Mouse (Mus musculus) MEL (cell line): Measurements from ENCODE around the gene Col6a3.

ENCODE experiments used
- CTCF ChIP-seq, 3 experiments: IDR thresholded peaks in 2 of 3; conservative IDR thresholded peaks in 1 of 3; 2 replicates each; pipeline ENCODE4 v1.5.1; 2011 to 2012; ENCODE audit warnings: low read length in 3 of 3, low read depth in 2 of 3, mild to moderate bottlenecking in 2 of 3, improper control_type of control experiment in 1 of 3, inconsistent platforms in 1 of 3, mixed read lengths in 1 of 3, moderate library complexity in 1 of 3; ENCODE audit not compliant: control insufficient read depth in 1 of 3, insufficient read depth in 1 of 3, poor library complexity in 1 of 3, severe bottlenecking in 1 of 3
- E2F4 ChIP-seq: IDR thresholded peaks from 2 replicates; pipeline ENCODE4 v1.6.1; 2011; ENCODE audit warnings: low read depth, low read length, improper control_type of control experiment, borderline replicate concordance
- EP300 ChIP-seq, 2 experiments: IDR thresholded peaks; 2 replicates each; pipeline ENCODE4 v1.6.1; 2011; ENCODE audit warnings: improper control_type of control experiment in 2 of 2, low read length in 2 of 2, low read depth in 1 of 2, mild to moderate bottlenecking in 1 of 2
- JUND ChIP-seq: IDR thresholded peaks from 2 replicates; pipeline ENCODE4 v1.6.1; 2011; ENCODE audit warnings: low read depth, mild to moderate bottlenecking, improper control_type of control experiment, low read length
- MXI1 ChIP-seq: IDR thresholded peaks from 2 replicates; pipeline ENCODE4 v1.6.1; 2011; ENCODE audit warnings: mild to moderate bottlenecking, low read depth, low read length, improper control_type of control experiment
- MYB ChIP-seq: IDR thresholded peaks from 2 replicates; pipeline ENCODE4 v1.6.1; 2011; ENCODE audit warnings: mild to moderate bottlenecking, low read depth, low read length, improper control_type of control experiment
- POLR2A ChIP-seq, 2 experiments: IDR thresholded peaks; 2 replicates each; pipeline ENCODE4 v1.6.1; 2011 to 2012; ENCODE audit warnings: low read length in 2 of 2, mild to moderate bottlenecking in 2 of 2, control low read depth in 1 of 2, improper control_type of control experiment in 1 of 2, low read depth in 1 of 2, moderate library complexity in 1 of 2; ENCODE audit not compliant: control insufficient read depth in 1 of 2, insufficient read depth in 1 of 2, poor library complexity in 1 of 2
- RCOR1 ChIP-seq: IDR thresholded peaks from 2 replicates; pipeline ENCODE4 v1.6.1; 2012; ENCODE audit warnings: low read depth, mild to moderate bottlenecking, inconsistent platforms, low read length, improper control_type of control experiment
- SIN3A ChIP-seq: IDR thresholded peaks from 2 replicates; pipeline ENCODE4 v1.6.1; 2012; ENCODE audit warnings: low read length, improper control_type of control experiment, inconsistent platforms
- TAL1 ChIP-seq: IDR thresholded peaks from 2 replicates; pipeline ENCODE4 v1.6.1; 2012; ENCODE audit warnings: mild to moderate bottlenecking, inconsistent platforms, low read length, moderate library complexity, mixed read lengths
- TBP ChIP-seq: IDR thresholded peaks from 2 replicates; pipeline ENCODE4 v1.8.0; 2011; ENCODE audit warnings: low read depth, low read length, improper control_type of control experiment
- USF1 ChIP-seq: IDR thresholded peaks from 2 replicates; pipeline ENCODE4 v1.6.1; 2014; ENCODE audit warnings: low read depth, mild to moderate bottlenecking, inconsistent platforms, low read length, improper control_type of control experiment, moderate library complexity
- USF2 ChIP-seq, 2 experiments: IDR thresholded peaks; 2 replicates each; pipeline ENCODE4 v1.6.1; 2011 to 2012; ENCODE audit warnings: improper control_type of control experiment in 2 of 2, low read length in 2 of 2, borderline replicate concordance in 1 of 2, inconsistent platforms in 1 of 2, low read depth in 1 of 2, mild to moderate bottlenecking in 1 of 2; ENCODE audit not compliant: insufficient read depth in 1 of 2
- ZC3H11A ChIP-seq: IDR thresholded peaks from 2 replicates; pipeline ENCODE4 v1.6.1; 2012; ENCODE audit warnings: low read depth, mild to moderate bottlenecking, inconsistent platforms, low read length, improper control_type of control experiment

- TF ChIP-seq ZC3H11A (no peak), TBP (no peak), JUND (no peak), EP300 (IDR thresholded peaks at IDR 0.05; ENCODE audit: low read depth in 1 of 2, low read length in 2 of 2) (no peak), USF1 (no peak), POLR2A (IDR thresholded peaks at IDR 0.05; ENCODE audit: control insufficient read depth in 1 of 2, insufficient read depth in 1 of 2, low read depth in 1 of 2, low read length in 2 of 2, poor library complexity in 1 of 2) (no peak), USF2 (IDR thresholded peaks at IDR 0.05; ENCODE audit: borderline replicate concordance in 1 of 2, insufficient read depth in 1 of 2, low read depth in 1 of 2, low read length in 2 of 2) (no peak), SIN3A (no peak), CTCF (IDR thresholded peaks at IDR 0.05 in 2 of 3, conservative IDR thresholded peaks at IDR 0.05 in 1 of 3; ENCODE audit: control insufficient read depth in 1 of 3, insufficient read depth in 1 of 3, low read depth in 2 of 3, low read length in 3 of 3, poor library complexity in 1 of 3, severe bottlenecking in 1 of 3) (no peak), E2F4 (no peak), MXI1 (no peak), RCOR1 (no peak), MYB (no peak), TAL1 (no peak)
These were observed 783 bp downstream of the Col6a3 start for GRCm38 (mm10) chr1:90842789-90843587.
